Mouse (Mus musculus): ENCODE measurements around the gene Khdc4.

DNA sequence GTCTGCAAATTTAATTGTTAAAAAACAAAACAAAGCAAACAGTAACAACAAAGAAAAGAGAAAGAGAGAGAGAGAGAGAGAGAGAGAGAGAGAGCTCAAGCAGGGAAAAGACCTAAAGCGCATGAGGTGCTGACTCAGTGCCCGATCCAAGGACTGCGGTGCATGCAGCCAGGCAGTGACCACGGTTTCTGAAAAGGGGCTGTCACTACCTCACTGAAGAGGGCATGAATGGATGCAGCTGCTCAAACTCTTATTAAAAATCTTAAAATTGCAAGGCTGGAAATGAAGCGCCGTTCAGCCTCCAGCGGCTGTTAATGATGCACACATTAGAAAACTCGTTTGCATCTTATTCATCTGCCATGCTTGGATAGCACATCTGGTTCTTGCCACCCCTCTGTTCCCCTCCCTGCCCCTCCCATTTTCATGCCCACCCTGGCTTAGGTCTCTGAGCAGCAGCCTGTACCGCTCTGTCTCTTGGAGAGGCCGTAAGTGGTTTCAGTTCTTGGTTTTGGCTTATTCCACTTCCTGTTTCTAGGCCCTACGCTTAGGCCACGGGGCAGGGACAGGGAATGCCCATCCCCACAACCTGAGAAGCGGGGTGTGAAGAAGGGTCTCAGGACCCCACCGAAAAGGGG lies 37.7 kb upstream of the Khdc4 start:
- no peak for TF ChIP-seq GATA1 (IDR thresholded peaks at IDR 0.05; ENCODE audit: low read length)
- no peak for TF ChIP-seq TAL1 (IDR thresholded peaks at IDR 0.05; ENCODE audit: low read length)

All from erythroblast, embryonic 14.5 days (primary cell).